Mouse (Mus musculus): ENCODE results near the gene Dusp3.

DNA sequence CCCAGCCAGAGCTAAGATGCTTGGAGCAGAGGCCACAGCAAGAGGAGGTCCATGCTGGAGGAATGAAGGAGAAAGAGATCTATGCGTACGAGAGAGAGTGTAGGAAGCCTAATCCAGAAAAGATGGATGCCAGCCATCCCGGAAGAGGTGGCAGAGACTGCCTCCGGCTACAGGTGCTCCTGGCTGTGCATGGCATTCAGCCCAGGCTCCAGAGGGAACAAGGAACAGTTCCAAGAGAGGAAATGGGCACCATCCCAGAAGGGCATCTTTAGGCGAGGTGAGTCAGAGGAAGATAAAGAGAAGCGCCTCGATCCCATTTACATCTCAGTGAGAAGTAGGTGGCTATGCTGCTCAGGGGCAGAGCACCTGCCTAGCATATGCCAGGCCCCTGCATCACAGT is 44.3 kb upstream of the Dusp3 start:
- TF ChIP-seq ZC3H11A (IDR thresholded peaks at IDR 0.05; ENCODE audit: borderline replicate concordance, low read depth, low read length) (no peak), HCFC1 (IDR thresholded peaks at IDR 0.05; ENCODE audit: borderline replicate concordance, insufficient read depth, low read length) (no peak)
